Mouse (Mus musculus): ENCODE data around the gene Rftn2. TPM values are rescaled to one million over a fixed set of nuclear protein-coding genes. Genes with fewer than 3 reads are reported as not detected.

Gene Rftn2
- polyA plus RNA-seq, 1 experiment from 2014 or later, result 30.2 TPM

DNA sequence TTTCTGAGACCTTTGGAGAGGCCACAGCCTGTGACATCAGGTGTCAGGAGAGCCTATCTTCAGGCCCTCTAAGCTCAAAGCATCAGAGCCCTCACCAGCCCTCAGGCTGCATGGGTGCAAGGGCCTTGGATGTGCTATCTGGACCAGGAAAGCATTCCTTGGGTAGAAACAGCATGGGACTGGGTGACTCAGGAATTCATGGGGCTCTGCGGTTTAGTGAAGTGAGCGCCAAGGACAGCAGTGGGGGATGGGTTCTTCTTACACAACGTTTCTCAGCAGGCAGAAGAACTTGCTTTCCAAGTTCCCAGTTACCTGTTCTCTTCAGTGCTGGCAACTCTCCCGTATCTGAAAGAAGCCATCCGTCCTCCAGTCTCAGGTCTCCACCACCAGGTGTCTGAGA, 62.6 kb downstream of the Rftn2 start:
- H3K4me3 ChIP-seq, result no peak overlapping the region
- WGBS, result 57% methylated on average over 5 of the region's 5 CpGs
- H3K36me3 ChIP-seq, result peaks cover 17% of the 10 kb centered on the region
- H3K27ac ChIP-seq, result no peak overlapping the region
- no peak overlapping the region for H3K9ac ChIP-seq
- H3K4me2 ChIP-seq, result no peak overlapping the region
- no peaks in the 10 kb centered on the region for H3K4me1 ChIP-seq
- no peak for ATAC-seq (ENCODE audit: insufficient number of reproducible peaks, insufficient read depth, low FRiP score, low TSS enrichment, low read depth)
- peaks cover 2% of the 10 kb centered on the region; the same call in 1 of the 2 replicates for H3K9me3 ChIP-seq
- no peaks in the 10 kb centered on the region for H3K27me3 ChIP-seq

DNA sequence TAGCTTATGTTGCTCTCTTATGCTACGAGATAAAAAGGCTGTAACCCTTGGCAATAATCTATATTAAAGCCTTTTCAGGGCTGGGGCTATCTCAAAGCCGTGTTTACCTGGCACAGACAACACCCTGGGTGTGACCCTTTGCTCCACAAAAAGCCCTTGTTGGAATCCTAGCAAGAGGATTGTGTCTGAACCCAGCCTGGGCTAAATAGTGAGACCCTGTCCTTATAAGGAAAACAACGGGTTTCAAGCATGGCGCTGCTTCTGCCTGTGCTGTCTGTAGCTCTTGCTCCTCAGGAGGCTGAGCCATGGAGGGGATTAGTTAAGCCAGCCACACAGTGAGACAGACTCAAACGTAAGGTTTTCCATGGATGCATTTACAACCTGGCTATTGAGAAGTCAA, 63.8 kb downstream of the Rftn2 start:
- no peak for ATAC-seq (ENCODE audit: insufficient number of reproducible peaks, insufficient read depth, low FRiP score, low TSS enrichment, low read depth)
- WGBS, result 66% methylated on average over 5 of the region's 5 CpGs
- H3K27me3 ChIP-seq, result no peaks in the 10 kb centered on the region

DNA sequence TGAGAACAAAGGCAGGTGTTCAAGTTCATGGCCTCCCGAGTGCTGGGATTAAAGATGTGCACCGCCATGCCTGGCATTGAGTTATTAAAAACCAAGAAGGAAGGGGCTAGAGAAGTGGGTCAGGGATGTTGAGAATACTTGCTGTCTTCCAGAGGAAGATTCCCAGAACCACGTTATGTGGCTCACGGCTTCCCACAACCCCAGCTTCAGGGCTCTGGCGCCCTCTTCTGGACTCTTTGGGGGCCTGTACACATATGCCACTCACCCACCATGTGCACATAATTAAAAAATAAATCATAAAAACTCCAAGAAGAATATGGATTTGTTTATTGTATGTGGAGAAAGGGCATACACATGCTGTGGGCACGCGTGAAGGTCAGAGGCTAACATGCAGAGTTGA, 64.7 kb downstream of the Rftn2 start:
- ATAC-seq (ENCODE audit: insufficient number of reproducible peaks, insufficient read depth, low FRiP score, low TSS enrichment, low read depth), result no peak
- no peaks in the 10 kb centered on the region for H3K9me3 ChIP-seq
- WGBS, result 73% methylated on average over 7 of the region's 7 CpGs
- H3K27ac ChIP-seq, result no peak overlapping the region
- no peak overlapping the region for H3K4me2 ChIP-seq
- H3K4me1 ChIP-seq, result no peaks in the 10 kb centered on the region
- no peak overlapping the region for H3K9ac ChIP-seq
- no peaks in the 10 kb centered on the region for H3K27me3 ChIP-seq
- peaks cover 26% of the 10 kb centered on the region for H3K36me3 ChIP-seq
- no peak overlapping the region for H3K4me3 ChIP-seq

More for the DNA sequence above, 63.8 kb downstream of the Rftn2 start:
- no peak overlapping the region for H3K4me2 ChIP-seq
- no peak overlapping the region for H3K27ac ChIP-seq
- H3K4me1 ChIP-seq, result no peaks in the 10 kb centered on the region
- H3K36me3 ChIP-seq, result peaks cover 17% of the 10 kb centered on the region
- H3K9me3 ChIP-seq, result no peaks in the 10 kb centered on the region
- H3K9ac ChIP-seq, result no peak overlapping the region
- H3K4me3 ChIP-seq, result no peak overlapping the region

DNA sequence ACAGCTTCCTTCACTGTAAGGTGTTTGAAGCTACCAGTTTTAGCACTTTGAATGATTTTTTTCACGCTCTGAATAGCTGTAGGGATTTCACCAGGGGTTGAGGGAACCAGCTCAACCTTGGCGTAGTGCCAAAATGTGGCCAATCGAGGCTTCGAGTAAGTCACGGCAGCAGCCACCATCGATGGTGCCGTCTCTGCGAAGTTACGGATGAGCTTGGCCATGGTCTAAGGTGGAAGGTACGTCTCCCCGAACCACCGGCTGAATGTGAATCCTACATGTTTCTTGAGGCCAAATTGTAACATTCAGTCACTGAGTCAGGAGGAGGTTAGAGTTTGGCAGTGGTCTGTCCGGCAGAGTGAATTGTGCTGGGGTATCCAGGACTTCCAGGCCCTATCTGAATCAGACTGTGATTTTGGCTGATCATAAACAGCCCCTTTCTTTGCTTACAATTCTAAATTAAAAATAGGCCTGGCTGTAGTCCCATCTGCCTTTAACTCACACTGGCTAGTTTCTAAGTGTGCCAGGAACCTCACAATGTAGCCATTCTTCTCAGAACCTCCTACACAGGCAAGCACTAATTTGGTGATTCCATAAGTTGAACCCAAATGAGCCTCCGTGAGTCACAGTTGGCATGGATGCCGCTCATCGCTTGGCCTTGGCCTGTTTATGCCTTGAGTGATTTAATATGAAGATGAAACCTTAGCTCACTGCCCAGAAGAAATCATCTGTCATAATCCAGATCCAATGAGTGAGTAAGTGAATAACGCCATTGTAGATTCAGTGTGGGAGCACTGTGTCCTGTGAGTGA, 65.5 kb downstream of the Rftn2 start:
- H3K9ac ChIP-seq, result no peak overlapping the region
- no peaks in the 10 kb centered on the region for H3K9me3 ChIP-seq
- peaks cover 35% of the 10 kb centered on the region for H3K36me3 ChIP-seq
- no peak overlapping the region for H3K4me3 ChIP-seq
- no peak overlapping the region for H3K4me2 ChIP-seq
- no peaks in the 10 kb centered on the region for H3K4me1 ChIP-seq
- WGBS, result 91% methylated on average over 17 of the region's 17 CpGs
- H3K27me3 ChIP-seq, result no peaks in the 10 kb centered on the region
- ATAC-seq (ENCODE audit: insufficient number of reproducible peaks, insufficient read depth, low FRiP score, low TSS enrichment, low read depth), result no peak
- H3K27ac ChIP-seq, result peak overlapping the region; percentile 57; the same call in 1 of the 2 replicates

DNA sequence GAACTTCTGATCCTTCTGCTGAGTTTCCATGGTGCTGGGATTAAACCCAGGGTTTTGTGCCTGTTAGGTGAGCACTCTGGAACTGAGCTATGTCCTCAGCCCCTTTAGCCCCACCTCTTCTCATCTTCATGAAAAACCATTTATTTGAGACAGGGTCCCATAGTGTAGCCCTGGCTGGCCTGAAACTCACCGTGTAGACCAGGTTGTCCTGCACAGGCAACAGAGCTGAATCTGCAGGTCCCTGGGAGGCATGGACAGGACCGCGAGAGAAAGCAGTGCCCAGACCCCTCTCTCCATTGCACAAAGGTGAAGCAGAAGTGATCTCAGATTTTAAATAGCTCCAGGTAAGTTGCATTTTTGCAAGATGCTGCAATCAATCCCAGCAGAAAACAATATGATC, 66.4 kb downstream of the Rftn2 start:
- Histone ChIP-seq H3K27me3 (no peaks in the 10 kb centered on the region), H3K36me3 (peaks cover 43% of the 10 kb centered on the region), H3K27ac (no peak overlapping the region), H3K9ac (no peak overlapping the region), H3K4me2 (no peak overlapping the region), H3K4me3 (no peak overlapping the region), H3K9me3 (no peaks in the 10 kb centered on the region), H3K4me1 (no peaks in the 10 kb centered on the region)
- WGBS, result 85% methylated on average over 3 of the region's 3 CpGs
- ATAC-seq (ENCODE audit: insufficient number of reproducible peaks, insufficient read depth, low FRiP score, low TSS enrichment, low read depth), result no peak

DNA sequence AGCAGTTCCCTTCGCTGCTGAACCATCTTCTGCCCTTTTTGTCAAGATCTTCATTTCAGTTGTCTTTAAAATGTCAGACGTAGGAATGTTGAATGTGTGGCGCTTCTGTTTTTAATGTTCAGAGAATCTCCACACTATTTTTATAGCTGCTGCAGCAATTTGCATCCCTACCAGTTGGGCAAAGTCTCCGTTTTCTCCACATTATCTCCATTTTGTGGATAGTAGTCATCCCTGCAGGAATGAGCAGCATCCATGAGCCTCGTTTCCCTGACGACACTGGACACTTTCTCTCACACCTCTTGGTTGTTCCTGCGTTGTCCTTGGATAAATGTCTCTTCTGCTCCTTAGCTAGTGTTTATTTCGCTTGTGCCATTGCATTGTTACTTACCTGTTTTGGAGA, 67.8 kb downstream of the Rftn2 start:
- H3K4me2 ChIP-seq, result no peak overlapping the region
- peaks cover 49% of the 10 kb centered on the region for H3K36me3 ChIP-seq
- no peaks in the 10 kb centered on the region for H3K4me1 ChIP-seq
- no peak overlapping the region for H3K9ac ChIP-seq
- no peak overlapping the region for H3K27ac ChIP-seq
- WGBS, result 90% methylated on average over 8 of the region's 8 CpGs
- no peak overlapping the region for H3K4me3 ChIP-seq
- no peaks in the 10 kb centered on the region for H3K27me3 ChIP-seq
- ATAC-seq (ENCODE audit: insufficient number of reproducible peaks, insufficient read depth, low FRiP score, low TSS enrichment, low read depth), result no peak
- H3K9me3 ChIP-seq, result no peaks in the 10 kb centered on the region

DNA sequence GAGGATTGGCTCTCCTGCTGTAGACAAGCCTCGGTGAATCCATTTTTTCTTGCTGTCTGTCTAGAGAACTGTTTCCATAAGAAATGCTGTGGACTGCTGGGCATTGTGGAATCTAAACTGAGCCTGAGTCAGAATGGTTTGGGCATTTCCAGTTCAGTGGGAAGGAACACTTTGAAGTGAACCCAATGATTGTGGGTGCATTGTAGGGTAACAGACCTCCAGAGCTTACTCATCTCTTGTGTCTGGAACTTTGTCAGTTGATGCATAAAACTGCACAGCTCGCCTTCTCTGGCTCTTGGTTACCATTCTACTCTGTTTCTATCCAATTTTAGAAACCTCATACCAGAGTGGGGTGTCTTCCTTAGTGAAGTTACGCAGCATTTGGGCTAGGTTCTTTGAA, 68.4 kb downstream of the Rftn2 start:
- no peaks in the 10 kb centered on the region for H3K9me3 ChIP-seq
- 88% methylated on average over 3 of the region's 3 CpGs for WGBS
- H3K9ac ChIP-seq, result no peak overlapping the region
- H3K4me1 ChIP-seq, result no peaks in the 10 kb centered on the region
- no peaks in the 10 kb centered on the region for H3K27me3 ChIP-seq
- H3K36me3 ChIP-seq, result peaks cover 51% of the 10 kb centered on the region
- no peak overlapping the region for H3K27ac ChIP-seq
- H3K4me2 ChIP-seq, result no peak overlapping the region
- no peak for ATAC-seq (ENCODE audit: insufficient number of reproducible peaks, insufficient read depth, low FRiP score, low TSS enrichment, low read depth)
- H3K4me3 ChIP-seq, result no peak overlapping the region

DNA sequence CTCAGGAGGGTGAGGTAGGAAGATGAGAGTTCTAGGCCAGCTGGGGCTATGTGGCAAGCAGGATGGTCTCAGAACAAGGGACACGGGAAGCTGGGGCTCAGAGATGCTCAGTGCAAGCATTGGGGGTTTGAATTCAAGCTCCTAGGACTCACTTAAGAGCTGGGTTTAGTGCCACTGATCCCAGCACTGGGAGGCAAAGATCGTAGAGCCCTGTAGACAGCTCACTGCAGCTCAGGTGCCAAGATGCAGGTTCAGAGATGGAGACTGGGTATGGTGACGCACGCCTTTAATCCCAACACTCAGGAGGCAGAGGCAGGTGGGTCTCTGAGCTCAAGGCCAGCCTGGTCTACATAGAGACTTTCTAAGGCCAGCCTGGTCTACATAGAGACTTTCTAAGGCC, 69.3 kb downstream of the Rftn2 start:
- Histone ChIP-seq H3K4me3 (no peak overlapping the region), H3K4me2 (no peak overlapping the region), H3K27ac (no peak overlapping the region), H3K9me3 (no peaks in the 10 kb centered on the region), H3K9ac (no peak overlapping the region), H3K36me3 (peaks cover 56% of the 10 kb centered on the region), H3K4me1 (no peaks in the 10 kb centered on the region), H3K27me3 (no peaks in the 10 kb centered on the region)
- no peak for ATAC-seq (ENCODE audit: insufficient number of reproducible peaks, insufficient read depth, low FRiP score, low TSS enrichment, low read depth)
- 97% methylated on average over 4 of the region's 4 CpGs for WGBS

DNA sequence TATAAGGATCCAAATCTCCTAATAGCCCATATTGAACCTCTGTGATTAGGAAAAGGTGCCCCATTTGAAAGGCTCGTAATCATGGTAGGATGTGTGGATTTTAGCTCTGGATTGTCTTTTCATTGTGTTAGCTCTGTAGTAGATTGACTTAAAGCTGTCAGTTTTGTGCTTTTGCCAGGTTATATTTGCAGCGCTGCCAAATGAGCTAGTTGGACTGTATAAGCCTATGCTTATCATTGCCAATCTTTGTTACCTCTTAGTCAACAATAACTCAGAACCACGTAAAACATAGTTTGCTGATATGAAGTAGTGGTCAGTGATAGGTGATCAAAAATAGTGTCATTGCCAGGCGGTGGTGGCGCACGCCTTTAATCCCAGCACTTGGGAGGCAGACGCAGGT, 81.0 kb downstream of the Rftn2 start:
- Histone ChIP-seq H3K27ac (no peak overlapping the region), H3K4me3 (no peak overlapping the region), H3K9ac (no peak overlapping the region), H3K4me1 (no peaks in the 10 kb centered on the region), H3K9me3 (no peaks in the 10 kb centered on the region), H3K4me2 (no peak overlapping the region), H3K36me3 (peaks cover 54% of the 10 kb centered on the region), H3K27me3 (no peaks in the 10 kb centered on the region)
- WGBS, result 95% methylated on average over 7 of the region's 7 CpGs
- ATAC-seq (ENCODE audit: insufficient number of reproducible peaks, insufficient read depth, low FRiP score, low TSS enrichment, low read depth), result no peak

DNA sequence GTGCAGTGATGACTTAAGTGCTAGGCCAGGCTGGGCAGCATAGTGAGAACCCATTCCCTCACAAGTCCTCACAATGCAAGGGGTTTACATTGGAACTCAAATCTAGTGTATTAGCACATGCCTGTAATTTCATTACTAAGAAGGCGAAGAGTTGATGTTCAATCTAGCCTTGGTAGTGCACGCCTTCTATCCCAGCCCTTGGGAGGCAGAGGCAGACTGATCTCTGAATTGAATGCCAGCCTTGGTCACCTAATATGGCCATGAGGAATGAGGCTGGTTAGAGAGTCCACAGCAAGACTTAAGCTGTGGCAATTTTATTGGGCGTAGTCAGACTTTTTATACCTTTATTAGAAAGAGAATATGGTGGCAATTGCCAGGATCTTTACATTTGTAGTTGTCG, 82.2 kb downstream of the Rftn2 start:
- Histone ChIP-seq H3K4me1 (no peaks in the 10 kb centered on the region), H3K36me3 (peaks cover 54% of the 10 kb centered on the region), H3K27ac (no peak overlapping the region), H3K9me3 (no peaks in the 10 kb centered on the region), H3K4me2 (no peak overlapping the region), H3K4me3 (no peak overlapping the region), H3K9ac (no peak overlapping the region), H3K27me3 (no peaks in the 10 kb centered on the region)
- WGBS, result 97% methylated on average over 4 of the region's 4 CpGs
- ATAC-seq (ENCODE audit: insufficient number of reproducible peaks, insufficient read depth, low FRiP score, low TSS enrichment, low read depth), result no peak

DNA sequence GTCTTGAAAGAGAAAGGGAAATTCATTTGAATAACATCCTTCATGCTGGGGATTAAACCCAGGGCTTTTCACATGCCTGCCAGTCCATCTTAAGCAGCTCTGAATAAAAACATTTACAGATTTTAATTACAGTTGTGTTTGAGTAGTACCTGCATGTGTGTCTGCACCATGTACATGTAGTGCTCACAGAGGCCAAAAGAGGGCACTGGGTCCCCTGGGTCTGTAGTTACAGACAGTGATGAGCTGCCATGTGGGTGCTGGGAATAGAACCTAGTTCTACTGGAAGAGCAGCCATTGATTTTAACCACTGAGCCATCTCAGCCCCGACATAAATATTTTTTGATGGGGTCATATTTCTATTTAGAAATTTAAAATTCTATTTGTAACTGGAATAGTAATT, 90.7 kb downstream of the Rftn2 start:
- H3K9ac ChIP-seq, result no peak overlapping the region
- peaks cover 10% of the 10 kb centered on the region for H3K4me1 ChIP-seq
- no peak overlapping the region for H3K4me2 ChIP-seq
- H3K9me3 ChIP-seq, result no peaks in the 10 kb centered on the region
- WGBS, result 89% methylated on average over 1 of the region's 1 CpGs
- H3K27ac ChIP-seq, result no peak overlapping the region
- peaks cover 29% of the 10 kb centered on the region for H3K36me3 ChIP-seq
- no peaks in the 10 kb centered on the region for H3K27me3 ChIP-seq
- H3K4me3 ChIP-seq, result no peak overlapping the region
- ATAC-seq (ENCODE audit: insufficient number of reproducible peaks, insufficient read depth, low FRiP score, low TSS enrichment, low read depth), result no peak

DNA sequence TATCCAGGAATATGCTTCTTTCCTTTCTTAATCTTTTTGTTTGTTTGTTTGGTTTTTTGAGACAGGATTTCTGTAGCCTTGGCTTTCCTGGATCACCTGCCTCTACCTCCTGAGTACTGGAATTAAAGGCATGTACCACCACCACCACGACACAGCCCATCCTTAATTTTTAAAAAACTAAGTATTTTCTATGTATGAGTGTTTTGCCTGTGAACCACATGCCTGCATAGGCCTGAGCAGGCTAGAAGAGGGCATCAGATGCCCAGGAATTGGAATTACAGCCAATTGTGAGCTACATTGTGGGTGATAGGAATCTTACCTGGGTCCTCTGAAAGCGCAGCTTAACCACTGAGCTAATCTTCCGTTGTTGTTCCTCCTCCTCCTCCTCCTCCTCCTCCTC, 92.3 kb downstream of the Rftn2 start:
- H3K4me2 ChIP-seq, result no peak overlapping the region
- peaks cover 16% of the 10 kb centered on the region for H3K36me3 ChIP-seq
- WGBS, result 85% methylated on average over 3 of the region's 3 CpGs
- no peak overlapping the region for H3K4me3 ChIP-seq
- ATAC-seq (ENCODE audit: insufficient number of reproducible peaks, insufficient read depth, low FRiP score, low TSS enrichment, low read depth), result no peak
- no peaks in the 10 kb centered on the region for H3K9me3 ChIP-seq
- H3K27ac ChIP-seq, result no peak overlapping the region
- no peak overlapping the region for H3K9ac ChIP-seq
- H3K27me3 ChIP-seq, result no peaks in the 10 kb centered on the region
- peaks cover 10% of the 10 kb centered on the region for H3K4me1 ChIP-seq

Data from embryonic facial prominence, embryonic 13.5 days (tissue).